Mouse (Mus musculus): Measurements from ENCODE around the gene Trir.
A peak's percentile ranks its signal among the peaks of the same experiment; 100 is the strongest.

Trir gene

GRCm38 (mm10) chr8:85026670-85027515 lies at the start of gene Trir:
Gene Trir, plus strand, starts transcription at chr8:85026823.
- DNase-seq (ENCODE audit: low read depth, low spot score): peak; percentile 95

GRCm38 (mm10) chr8:84977435-84978247 lies 49.0 kb upstream of the Trir start:
- DNase-seq (ENCODE audit: low read depth, low spot score): peak; percentile 89

GRCm38 (mm10) chr8:84978248-84978940 lies 48.2 kb upstream of the Trir start, which contains the start of gene Junb:
Gene Junb, minus strand, starts transcription at chr8:84978718.
- DNase-seq (ENCODE audit: low read depth, low spot score): peak; percentile 99

DNA sequence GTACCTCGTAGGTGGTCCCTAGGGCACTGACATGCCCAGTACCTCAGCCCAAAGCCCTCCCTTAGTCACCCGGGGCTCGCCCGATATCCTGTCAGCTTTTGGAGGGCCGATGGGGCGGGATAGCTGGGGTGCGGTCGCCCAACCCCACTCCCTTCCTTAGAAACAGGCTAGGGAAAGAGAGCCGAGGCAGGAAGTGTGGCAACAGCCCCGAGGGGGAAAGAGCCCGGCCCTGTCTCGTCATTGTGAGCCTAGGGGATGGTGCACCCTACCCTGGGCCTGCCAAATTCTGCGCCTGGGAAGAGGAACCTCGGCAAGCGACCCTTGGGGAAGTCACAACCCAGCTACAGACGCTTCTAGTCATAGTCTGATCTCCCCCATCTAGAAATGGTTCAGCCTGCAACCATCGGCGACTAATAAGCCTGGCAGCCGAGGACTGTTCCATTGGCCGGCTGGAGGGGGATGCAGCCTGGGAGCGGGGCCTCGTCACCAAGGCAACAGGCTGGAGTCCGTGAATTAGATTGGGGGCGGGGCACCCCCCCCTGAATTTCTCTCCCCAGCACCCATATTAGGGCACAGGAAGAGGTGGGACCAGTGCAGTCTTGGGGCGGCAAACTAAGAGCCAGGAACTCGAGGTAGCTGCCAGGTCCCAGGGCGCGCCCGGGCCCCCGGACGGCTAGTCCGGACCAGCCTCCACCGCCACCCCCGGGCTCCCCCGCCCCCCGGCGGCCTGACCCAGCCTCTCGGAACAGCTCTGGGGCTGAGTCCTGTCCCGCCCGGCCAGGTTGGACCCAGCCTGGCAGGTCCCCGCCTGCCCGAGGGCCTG lies 46.8 kb upstream of the Trir start:
- peak; percentile 97 for DNase-seq (ENCODE audit: low read depth, low spot score)

- DNase-seq (ENCODE audit: low read depth, low spot score): peak; percentile 78
Observed at GRCm38 (mm10) chr8:84980622-84981358, 45.8 kb upstream of the Trir start.

DNA sequence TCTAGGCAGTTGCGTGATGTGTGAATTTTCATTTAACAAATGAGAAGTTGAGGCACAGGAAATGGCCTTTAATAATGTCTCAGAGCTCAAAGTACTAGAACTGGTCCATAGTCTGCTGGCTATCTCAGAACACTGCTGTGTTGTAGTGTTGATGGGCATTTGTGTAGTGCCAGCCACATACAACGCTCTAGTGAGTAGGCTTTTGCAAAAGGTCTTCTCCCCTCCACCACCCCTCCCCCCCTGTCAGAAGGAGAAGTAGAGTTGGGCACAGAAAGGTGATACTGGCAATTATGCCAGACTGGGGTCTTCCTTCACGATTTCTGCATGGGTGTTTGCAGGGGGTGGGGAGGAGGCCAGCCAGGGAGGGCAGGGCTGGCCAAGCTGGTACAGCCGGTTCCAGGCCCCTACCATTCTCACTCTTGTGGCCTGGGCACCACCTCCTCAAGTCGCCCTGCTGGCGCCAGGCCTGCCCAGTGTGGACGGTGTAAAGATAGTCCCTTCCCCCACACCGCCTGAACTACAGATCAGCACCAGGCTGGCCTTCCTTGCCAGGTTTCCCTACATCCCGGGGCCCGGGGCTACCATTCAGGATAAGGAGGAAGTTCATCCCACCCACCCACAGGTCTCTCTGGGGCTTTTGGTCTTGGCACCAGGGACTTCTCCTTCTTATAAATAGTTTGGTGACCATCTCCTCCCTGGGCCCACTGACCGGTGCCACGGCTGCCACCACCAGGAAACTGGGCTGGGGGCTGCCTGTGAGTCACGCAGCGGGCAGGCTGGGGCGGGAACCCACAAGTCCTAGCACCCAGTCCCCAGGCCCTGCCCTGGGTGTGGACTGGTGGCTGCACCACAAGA lies 44.8 kb upstream of the Trir start:
- no peak for DNase-seq (ENCODE audit: low read depth, low spot score)

DNA sequence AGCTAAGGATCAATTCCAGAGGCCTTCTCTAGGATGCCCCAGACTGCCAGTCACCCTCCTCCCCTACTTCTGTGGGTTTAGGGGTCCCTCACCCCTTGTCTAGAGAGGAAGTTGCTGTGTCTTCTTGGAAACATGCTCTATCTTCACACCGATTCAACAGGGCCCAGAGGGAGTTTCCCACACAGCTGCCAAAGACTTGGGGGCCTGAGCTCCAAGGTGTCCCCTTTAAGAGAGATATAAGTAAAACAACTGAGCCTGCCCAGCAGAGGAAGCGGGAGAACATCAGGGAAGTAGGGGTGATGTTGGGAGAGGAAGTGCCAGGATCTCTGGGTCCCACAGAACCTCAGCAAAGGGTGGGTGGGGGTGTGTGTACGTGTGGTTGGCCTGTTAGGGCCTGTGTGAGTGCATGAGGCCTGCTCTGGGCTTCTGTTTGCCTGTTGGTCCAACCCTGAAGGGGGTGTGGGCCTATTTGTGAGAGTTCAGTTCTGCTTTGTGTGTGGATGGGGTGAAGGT lies 44.1 kb upstream of the Trir start:
- peak; percentile 67 for DNase-seq (ENCODE audit: low read depth, low spot score)

DNA sequence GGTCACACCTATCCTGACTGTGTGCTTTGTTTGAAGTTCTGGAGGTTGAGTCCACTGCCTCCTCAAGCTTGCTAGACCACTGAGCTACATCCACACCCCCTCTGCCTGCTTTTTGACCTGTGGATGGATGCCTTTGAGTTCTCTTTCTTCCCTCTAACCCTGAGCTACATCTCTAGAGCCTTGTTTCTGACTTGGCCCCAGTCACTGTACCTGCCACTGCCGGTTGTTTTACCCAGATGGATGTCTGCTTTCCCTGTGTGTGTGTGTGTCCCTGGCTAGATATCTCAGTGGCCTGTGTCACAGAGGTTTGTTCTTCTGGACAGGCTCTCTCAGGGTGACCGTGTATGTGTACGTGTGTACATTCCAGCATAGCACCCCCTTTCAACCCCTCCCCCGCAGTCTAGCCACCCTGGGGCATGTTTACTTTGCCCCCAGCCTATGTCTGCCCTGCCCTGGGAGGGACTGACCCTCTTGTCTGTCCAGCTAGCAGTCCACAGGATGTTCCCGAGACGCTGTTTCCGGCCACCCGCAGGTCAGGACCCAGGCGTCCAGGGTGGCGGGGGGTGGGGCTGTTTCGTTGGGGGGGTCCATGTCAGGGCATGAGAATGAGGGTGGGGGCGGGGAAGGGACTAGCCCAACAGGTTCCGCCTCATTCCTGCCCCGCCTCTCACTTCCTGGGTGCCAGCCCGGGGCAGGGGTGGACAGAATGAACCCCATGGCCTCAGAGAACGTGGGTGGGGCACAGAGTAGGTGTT lies 42.2 kb upstream of the Trir start:
- peak; percentile 73 for DNase-seq (ENCODE audit: low read depth, low spot score)

- peak; percentile 78 for DNase-seq (ENCODE audit: low read depth, low spot score)
Observed at GRCm38 (mm10) chr8:84985049-84985683, 41.5 kb upstream of the Trir start.

GRCm38 (mm10) chr8:84985684-84986378 lies 40.8 kb upstream of the Trir start:
- DNase-seq (ENCODE audit: low read depth, low spot score): peak; percentile 99

DNA sequence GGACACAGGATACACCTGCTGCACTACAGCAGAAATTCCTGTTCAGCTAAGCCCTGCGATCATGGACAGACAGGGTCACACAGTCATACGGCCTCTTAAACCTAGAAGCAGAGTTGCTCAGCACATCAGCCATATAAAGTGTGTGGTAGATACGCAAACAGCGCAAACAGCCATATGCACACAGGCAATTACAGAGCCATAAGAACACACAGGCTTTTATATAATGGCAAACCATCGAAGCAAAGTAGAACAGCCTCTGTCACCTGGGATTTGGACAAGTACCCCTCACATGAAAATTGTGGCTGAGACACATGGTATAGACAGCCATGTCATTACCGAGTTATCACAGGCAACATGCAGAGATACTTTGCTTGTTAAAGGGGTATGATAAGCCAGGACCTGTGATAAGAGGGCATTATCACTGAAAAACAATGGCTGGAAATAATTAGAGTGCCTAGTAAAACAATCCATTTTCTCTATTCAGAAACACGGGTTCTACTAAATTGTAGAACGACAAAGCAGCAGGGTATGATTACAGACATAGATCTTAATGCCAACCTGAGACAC lies 40.2 kb upstream of the Trir start:
- no peak for DNase-seq (ENCODE audit: low read depth, low spot score)

DNA sequence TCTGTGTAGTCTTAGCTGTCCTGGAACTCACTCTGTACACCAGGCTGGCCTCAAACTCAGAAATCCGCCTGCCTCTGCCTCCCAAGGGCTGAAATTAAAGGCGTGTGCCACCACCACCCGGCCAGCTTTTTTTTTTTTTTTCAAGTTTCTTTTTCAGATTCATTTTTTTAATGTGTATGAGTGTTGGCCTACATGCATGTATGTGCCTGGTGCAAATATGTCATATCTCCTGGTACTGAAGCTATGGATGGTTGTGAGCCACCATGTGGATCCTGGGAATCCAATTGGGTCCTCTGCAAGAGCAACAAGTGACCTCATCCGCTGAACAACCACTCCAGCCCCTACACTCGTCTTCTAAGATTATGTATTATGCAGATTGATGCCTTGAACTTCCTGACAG lies 39.2 kb upstream of the Trir start:
- DNase-seq (ENCODE audit: low read depth, low spot score): no peak

- no peak for DNase-seq (ENCODE audit: low read depth, low spot score)
Observed at GRCm38 (mm10) chr8:84987903-84988302, 38.7 kb upstream of the Trir start.

- DNase-seq (ENCODE audit: low read depth, low spot score): no peak
Observed at GRCm38 (mm10) chr8:84989311-84989731, 37.3 kb upstream of the Trir start.

DNA sequence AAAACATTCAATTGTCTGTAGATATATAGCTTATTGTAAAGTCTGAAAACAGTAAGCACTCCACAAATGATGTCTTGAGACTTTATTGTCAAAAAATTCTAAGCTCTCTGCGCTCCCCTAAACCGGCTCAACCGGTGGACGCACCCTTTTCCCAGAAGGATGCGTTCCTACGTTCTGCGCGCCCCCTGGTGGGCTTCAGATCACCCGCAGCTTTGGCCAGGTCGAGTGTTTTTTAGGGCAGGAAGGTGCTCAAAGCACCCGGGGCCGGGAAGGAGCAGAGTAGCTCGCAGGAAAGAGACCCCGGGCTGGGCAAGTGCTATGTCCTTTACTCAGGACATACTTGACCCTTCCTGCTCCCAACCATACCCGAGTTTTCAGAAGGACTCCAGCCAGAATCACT lies 36.8 kb upstream of the Trir start:
- peak; percentile 90 for DNase-seq (ENCODE audit: low read depth, low spot score)

- peak; percentile 98 for DNase-seq (ENCODE audit: low read depth, low spot score)
Observed at GRCm38 (mm10) chr8:84990349-84990748, 36.3 kb upstream of the Trir start, which contains the start of gene Hook2. Gene Hook2, plus strand, starts transcription at chr8:84990603.

GRCm38 (mm10) chr8:84990836-84991235 lies 35.8 kb upstream of the Trir start:
- peak; percentile 80 for DNase-seq (ENCODE audit: low read depth, low spot score)

Data from CD4-positive helper T cell, adult 2 months (primary cell).